Mouse (Mus musculus) yolk sac, embryonic 10.5 days (tissue): ENCODE measurements around the gene Snx10.
"Not testable (repeated sequence)": the region's sequence is repeated elsewhere in the genome, so short reads cannot be mapped to it uniquely, and the experiment has no call there.

Experiments
- DNase-seq: peaks from one replicate; pipeline ENCODE4 v3.0.0-alpha.2; 2017; ENCODE audit warnings: low spot score

The Snx10 gene

GRCm38 (mm10) chr6:51523807-51524320 lies at the start of gene Snx10:
Snx10 (plus strand) TSS chr6:51523901.
- peak; percentile 66 for DNase-seq

GRCm38 (mm10) chr6:51479136-51479731 lies 44.5 kb upstream of the Snx10 start:
- no peak for DNase-seq

GRCm38 (mm10) chr6:51481548-51481947 lies 42.2 kb upstream of the Snx10 start:
- no peak for DNase-seq

- no peak for DNase-seq
These were observed 39.8 kb upstream of the Snx10 start for GRCm38 (mm10) chr6:51483861-51484260.

- not testable (repeated sequence) for DNase-seq
These were observed 39.1 kb upstream of the Snx10 start for GRCm38 (mm10) chr6:51484556-51484955.

GRCm38 (mm10) chr6:51485646-51486045 lies 38.1 kb upstream of the Snx10 start:
- no peak for DNase-seq

GRCm38 (mm10) chr6:51486076-51486710 lies 37.5 kb upstream of the Snx10 start:
- DNase-seq = no peak

- no peak for DNase-seq
These were observed 37.0 kb upstream of the Snx10 start for GRCm38 (mm10) chr6:51486731-51487130.

- DNase-seq = peak; percentile 59
These were observed 33.9 kb upstream of the Snx10 start for GRCm38 (mm10) chr6:51489787-51490186.

- no peak for DNase-seq
These were observed 26.2 kb upstream of the Snx10 start for GRCm38 (mm10) chr6:51497321-51498111.

- DNase-seq = no peak
These were observed 18.0 kb upstream of the Snx10 start for GRCm38 (mm10) chr6:51505671-51506070.

GRCm38 (mm10) chr6:51507556-51507955 lies 16.1 kb upstream of the Snx10 start:
- no peak for DNase-seq

- peak; percentile 74 for DNase-seq
These were observed 14.7 kb upstream of the Snx10 start for GRCm38 (mm10) chr6:51508750-51509648.

- DNase-seq = peak; percentile 47
These were observed 13.6 kb upstream of the Snx10 start for GRCm38 (mm10) chr6:51510094-51510493.

- no peak for DNase-seq
These were observed 12.8 kb upstream of the Snx10 start for GRCm38 (mm10) chr6:51510946-51511345.

- DNase-seq = peak; percentile 75
These were observed 10.0 kb upstream of the Snx10 start for GRCm38 (mm10) chr6:51513745-51514144.

- no peak for DNase-seq
These were observed 8.8 kb upstream of the Snx10 start for GRCm38 (mm10) chr6:51514860-51515259.

GRCm38 (mm10) chr6:51523310-51523709 lies 391 bp upstream of the Snx10 start:
- no peak for DNase-seq

GRCm38 (mm10) chr6:51524321-51524931 lies 725 bp downstream of the Snx10 start:
- DNase-seq = peak; percentile 84

GRCm38 (mm10) chr6:51525001-51525400 lies 1.3 kb downstream of the Snx10 start:
- DNase-seq = no peak

- no peak for DNase-seq
These were observed 5.8 kb downstream of the Snx10 start for GRCm38 (mm10) chr6:51529457-51529856.
